In genomic region chr13:24564706-24565105, GRCm38 (mm10) we compare ENCODE assay signal across 11 mouse cellular contexts. TPM values are rescaled to one million over a fixed set of nuclear protein-coding genes. Genes with fewer than 3 reads are reported as not detected.
DNase-seq lines count a peak whose midpoint lies in the region; ATAC-seq lines count a peak whose summit lies in the region.
"Had no signal": no experiment of that assay in that cellular context is flagged by ENCODE, and none has a peak within 500 bp of the region (broad histone marks: within the 10 kb centered on the region; RNA-seq: fewer than 3 reads in every experiment).

No protein-coding gene starts in this region.

- WGBS in hindbrain, embryonic 14.5 days: 68% methylated on average over 8 of the region's 8 CpGs
- 79% methylated on average over 8 of the region's 8 CpGs for WGBS in hindbrain, embryonic 12.5 days
- 61% methylated on average over 8 of the region's 8 CpGs for WGBS in limb, embryonic 15.5 days

- H3K9me3 ChIP-seq in hindbrain, embryonic 14.5 days (ENCODE audit: control insufficient read depth, low read length): no peaks in the 10 kb centered on the region
- H3K9me3 ChIP-seq in hindbrain, embryonic 12.5 days (replicated peaks): no peaks in the 10 kb centered on the region
- H3K9me3 ChIP-seq in limb, embryonic 15.5 days: no peaks in the 10 kb centered on the region
- H3K9me3 ChIP-seq: neural tube, embryonic 12.5 days had no signal

- H3K4me2 ChIP-seq in hindbrain, embryonic 14.5 days (replicated peaks): no peak overlapping the region
- H3K4me2 ChIP-seq in hindbrain, embryonic 12.5 days (replicated peaks): no peak overlapping the region
- no peak overlapping the region for H3K4me2 ChIP-seq in limb, embryonic 15.5 days
- H3K4me2 ChIP-seq: neural tube, embryonic 12.5 days had no signal

- no peak for ATAC-seq in hindbrain, embryonic 14.5 days (ENCODE audit: low FRiP score)
- no peak for ATAC-seq in hindbrain, embryonic 12.5 days (ENCODE audit: low FRiP score)
- ATAC-seq in limb, embryonic 15.5 days (ENCODE audit: insufficient number of reproducible peaks, low FRiP score, low TSS enrichment, low read depth): no peak

- no peak overlapping the region for H3K9ac ChIP-seq in hindbrain, embryonic 14.5 days
- H3K9ac ChIP-seq in hindbrain, embryonic 12.5 days: no peak overlapping the region
- no peak overlapping the region for H3K9ac ChIP-seq in limb, embryonic 15.5 days
- H3K9ac ChIP-seq: liver, embryonic 14.5 days; neural tube, embryonic 12.5 days had no signal

- peaks cover 4% of the 10 kb centered on the region; the same call in 1 of the 2 replicates for H3K4me1 ChIP-seq in hindbrain, embryonic 14.5 days (replicated peaks; ENCODE audit: control insufficient read depth, insufficient read depth, low read length)
- peaks cover 17% of the 10 kb centered on the region for H3K4me1 ChIP-seq in hindbrain, embryonic 12.5 days
- H3K4me1 ChIP-seq in limb, embryonic 15.5 days: peaks cover 17% of the 10 kb centered on the region

- H3K27ac ChIP-seq in hindbrain, embryonic 14.5 days: peak overlapping the region; percentile 68; the same call in 1 of the 2 replicates
- no peak overlapping the region for H3K27ac ChIP-seq in hindbrain, embryonic 12.5 days
- peak overlapping the region; percentile 85 for H3K27ac ChIP-seq in limb, embryonic 15.5 days
- H3K27ac ChIP-seq: liver, embryonic 14.5 days; neural tube, embryonic 12.5 days had no signal

- no peaks in the 10 kb centered on the region for H3K36me3 ChIP-seq in hindbrain, embryonic 14.5 days (replicated peaks; ENCODE audit: control insufficient read depth, insufficient read depth)
- H3K36me3 ChIP-seq in hindbrain, embryonic 12.5 days: no peaks in the 10 kb centered on the region
- no peaks in the 10 kb centered on the region for H3K36me3 ChIP-seq in limb, embryonic 15.5 days
- H3K36me3 ChIP-seq: neural tube, embryonic 12.5 days had no signal

- no peaks in the 10 kb centered on the region for H3K27me3 ChIP-seq in hindbrain, embryonic 14.5 days (ENCODE audit: control insufficient read depth, insufficient read depth, low read length)
- no peaks in the 10 kb centered on the region for H3K27me3 ChIP-seq in hindbrain, embryonic 12.5 days
- no peaks in the 10 kb centered on the region for H3K27me3 ChIP-seq in limb, embryonic 15.5 days
- H3K27me3 ChIP-seq: neural tube, embryonic 12.5 days had no signal

- DNase-seq in hindbrain, embryonic 14.5 days (ENCODE audit: low spot score): no peak
- DNase-seq in 3134 (ENCODE audit: extremely low read depth, insufficient read length, low spot score): peak; percentile 72
- peak; percentile 83 for DNase-seq in Muller cell, postnatal 12 days (ENCODE audit: inconsistent ontology term)
- DNase-seq in adrenal gland, adult 8-10 months: no peak
- no peak for DNase-seq in right cerebral cortex, postnatal 25 days
- no peak for DNase-seq in adrenal gland, postnatal 25 days
- DNase-seq: cerebellum, postnatal 14 days had no signal

- no peak overlapping the region for H3K4me3 ChIP-seq in hindbrain, embryonic 14.5 days (replicated peaks; ENCODE audit: low read length)
- no peak overlapping the region for H3K4me3 ChIP-seq in hindbrain, embryonic 12.5 days
- H3K4me3 ChIP-seq in limb, embryonic 15.5 days: no peak overlapping the region
- H3K4me3 ChIP-seq: neural tube, embryonic 12.5 days had no signal

RNA-seq across cellular contexts. Expression of gene Ripor2, which starts 17.3 kb away (rescaled TPM):
- polyA plus RNA-seq in hindbrain, embryonic 14.5 days (2014; fragmentation: Nextera tagmentation; extraction: Ambion mirVana): 21.9 and 25.9 TPM in 2 replicates
- 16.3 and 22.3 TPM in 2 replicates for polyA plus RNA-seq in hindbrain, embryonic 12.5 days (2016; fragmentation: Nextera tagmentation; extraction: Ambion mirVana)
- 4.1 and 4.7 TPM in 2 replicates for polyA plus RNA-seq in limb, embryonic 15.5 days (2015; fragmentation: Nextera tagmentation; extraction: Ambion mirVana)
- total RNA-seq in adrenal gland, adult 8-10 months (2022): 1 to 10 TPM; 4.1 to 7.3 (median 5.4) TPM
- 1.9 and 2.5 TPM in 2 replicates for total RNA-seq in adrenal gland, postnatal 25 days (2021)

Comparison
In these comparisons a context has a peak if more than half of its experiments do, and no peak if none do; other contexts are left out.
1. DNase-seq: peak in 3134 (single experiment) and Muller cell, postnatal 12 days (single experiment); none in hindbrain, embryonic 14.5 days (single experiment), adrenal gland, adult 8-10 months (single experiment), right cerebral cortex, postnatal 25 days (single experiment) and adrenal gland, postnatal 25 days (single experiment).